Mouse (Mus musculus): ENCODE results near the gene Otud7a.

The Otud7a gene

GRCm38 (mm10) chr7:63444484-63445345 is at the start of gene Otud7a:
TSS of gene Otud7a (plus strand) at chr7:63444751.
- in situ Hi-C loops (cut with MboI; ENCODE audit: low pct_unique_long_range_greater_than_20kb in 1 of 2, low sequenced_read_pairs in 2 of 2, unreplicated experiment in 1 of 2) = no loop called here

DNA sequence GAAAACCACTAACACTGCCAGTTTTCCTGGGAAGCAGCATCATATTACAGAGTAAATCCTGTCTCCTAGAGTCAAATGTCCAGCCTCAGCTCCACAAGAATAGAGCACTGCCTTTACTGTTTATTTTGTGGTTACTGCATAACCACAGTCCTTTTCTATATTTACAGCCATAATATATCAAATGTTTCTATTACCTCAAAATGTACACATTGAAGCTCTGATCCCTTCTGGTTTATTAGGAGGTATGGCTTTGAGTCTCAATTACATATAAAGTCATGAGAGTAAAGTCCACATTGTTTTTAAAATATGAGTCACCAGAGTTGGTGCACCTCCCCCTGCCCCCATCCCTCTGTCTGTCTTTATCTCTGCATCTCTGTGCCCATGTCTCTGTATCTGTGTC is 38.6 kb upstream of the Otud7a start:
- in situ Hi-C loops (cut with MboI; ENCODE audit: low pct_unique_long_range_greater_than_20kb in 1 of 2, low sequenced_read_pairs in 2 of 2, unreplicated experiment in 1 of 2) = no loop called here

DNA sequence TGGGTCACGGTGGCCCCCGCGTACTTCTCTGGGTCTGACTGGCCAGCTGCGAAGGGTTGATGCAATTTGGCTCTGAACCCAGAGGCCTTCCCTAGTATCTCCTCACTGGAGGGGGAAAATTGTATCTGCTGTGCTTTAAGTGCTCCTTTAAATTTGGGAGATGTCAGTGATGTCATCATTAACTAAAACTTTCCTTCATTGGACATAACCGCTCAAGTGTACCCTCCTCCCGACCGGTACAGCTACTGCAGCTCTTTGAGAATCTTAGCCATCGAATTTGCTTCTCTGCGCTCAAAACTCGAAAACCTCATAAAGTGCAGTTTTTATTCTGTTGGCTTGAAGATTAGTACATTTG is 772 bp downstream of the Otud7a start:
- in situ Hi-C loops (cut with MboI; ENCODE audit: low pct_unique_long_range_greater_than_20kb in 1 of 2, low sequenced_read_pairs in 2 of 2, unreplicated experiment in 1 of 2) = no loop called here

GRCm38 (mm10) chr7:63446951-63447350 is 2.4 kb downstream of the Otud7a start:
- in situ Hi-C loops (cut with MboI; ENCODE audit: low pct_unique_long_range_greater_than_20kb in 1 of 2, low sequenced_read_pairs in 2 of 2, unreplicated experiment in 1 of 2) = no loop called here

DNA sequence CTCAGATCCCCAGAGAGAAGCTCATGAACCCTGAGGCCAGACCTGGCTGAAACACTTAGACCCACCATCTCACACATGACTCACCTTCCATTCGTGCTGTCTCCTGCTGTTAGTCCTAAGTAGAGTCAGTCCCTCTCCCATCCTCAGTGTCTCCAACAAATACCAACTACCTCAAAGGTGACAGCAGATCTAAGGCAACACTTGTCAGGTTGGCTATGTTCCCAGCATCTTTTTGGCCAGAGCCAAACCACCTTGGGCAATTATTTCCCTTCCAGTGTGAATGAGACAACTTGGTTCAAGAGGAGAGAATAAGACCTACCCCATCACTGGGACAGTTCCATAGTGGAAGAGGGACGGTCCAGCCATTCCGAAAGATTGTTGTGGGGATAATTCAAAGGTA is 10.7 kb downstream of the Otud7a start:
- in situ Hi-C loops (cut with MboI; ENCODE audit: low pct_unique_long_range_greater_than_20kb in 1 of 2, low sequenced_read_pairs in 2 of 2, unreplicated experiment in 1 of 2) = no loop called here

DNA sequence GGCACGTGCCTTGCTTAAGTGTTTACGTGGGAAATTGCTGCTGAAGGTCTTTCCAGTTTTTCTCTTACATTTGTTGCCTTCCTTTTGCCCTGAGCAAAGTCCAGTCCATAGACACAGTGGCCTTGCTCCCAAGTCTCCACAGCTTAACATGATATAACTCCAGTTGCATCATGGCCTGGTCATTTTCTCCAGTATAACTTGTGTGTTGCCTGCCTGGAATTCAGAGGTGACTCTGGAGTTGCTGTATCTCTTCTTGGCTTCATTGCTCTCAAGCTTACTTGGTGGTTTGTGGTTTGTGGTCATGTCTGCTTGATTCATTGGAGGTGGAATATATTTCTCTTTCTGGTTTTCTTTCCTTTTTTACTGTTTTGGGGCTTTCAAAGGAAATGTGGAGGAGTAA is 17.7 kb downstream of the Otud7a start:
- in situ Hi-C loops (cut with MboI; ENCODE audit: low pct_unique_long_range_greater_than_20kb in 1 of 2, low sequenced_read_pairs in 2 of 2, unreplicated experiment in 1 of 2) = no loop called here

GRCm38 (mm10) chr7:63462684-63463083 is 18.1 kb downstream of the Otud7a start:
- in situ Hi-C loops (cut with MboI; ENCODE audit: low pct_unique_long_range_greater_than_20kb in 1 of 2, low sequenced_read_pairs in 2 of 2, unreplicated experiment in 1 of 2) = no loop called here

DNA sequence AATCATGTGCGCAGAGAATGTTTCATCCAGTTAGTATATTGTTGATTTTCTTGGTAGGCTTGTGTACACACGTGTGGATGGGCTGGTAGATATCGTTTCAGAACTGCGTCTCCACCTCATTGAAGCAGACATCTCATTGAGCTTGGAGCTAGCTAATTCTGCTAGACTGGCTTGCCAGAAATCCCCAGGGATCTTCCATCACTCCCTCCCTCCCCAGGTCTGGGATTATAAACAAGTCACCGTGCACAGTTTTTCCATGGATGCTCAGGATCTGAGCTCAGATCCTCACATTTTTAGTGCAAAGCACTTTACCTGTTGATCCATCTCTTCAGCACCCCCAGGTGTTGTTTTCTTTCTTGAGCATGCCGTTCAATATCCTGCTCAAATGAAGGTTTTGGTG is 22.2 kb downstream of the Otud7a start:
- in situ Hi-C loops (cut with MboI; ENCODE audit: low pct_unique_long_range_greater_than_20kb in 1 of 2, low sequenced_read_pairs in 2 of 2, unreplicated experiment in 1 of 2) = no loop called here

- in situ Hi-C loops (cut with MboI; ENCODE audit: low pct_unique_long_range_greater_than_20kb in 1 of 2, low sequenced_read_pairs in 2 of 2, unreplicated experiment in 1 of 2) = no loop called here
Measured at GRCm38 (mm10) chr7:63468258-63468657, 23.7 kb downstream of the Otud7a start.

DNA sequence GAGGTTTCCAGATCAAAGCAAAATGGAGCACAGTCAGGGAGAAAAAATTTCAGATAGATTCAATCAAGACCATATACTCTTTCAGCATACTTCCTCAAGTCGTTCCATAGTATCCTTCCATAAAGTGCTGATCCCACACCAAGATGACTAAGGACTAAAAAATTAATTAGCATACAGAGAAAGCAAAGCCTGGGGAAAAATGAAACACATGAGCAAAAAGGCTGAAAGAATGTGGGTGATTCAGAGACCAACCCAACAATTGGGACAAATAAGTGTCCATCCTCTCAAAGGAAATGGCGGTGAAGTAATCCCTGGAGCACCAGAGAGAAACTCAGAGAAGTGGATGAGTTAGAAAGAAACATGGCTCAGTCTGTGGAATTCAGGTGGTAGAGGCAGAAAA is 38.5 kb downstream of the Otud7a start:
- in situ Hi-C loops (cut with MboI; ENCODE audit: low pct_unique_long_range_greater_than_20kb in 1 of 2, low sequenced_read_pairs in 2 of 2, unreplicated experiment in 1 of 2) = no loop called here

DNA sequence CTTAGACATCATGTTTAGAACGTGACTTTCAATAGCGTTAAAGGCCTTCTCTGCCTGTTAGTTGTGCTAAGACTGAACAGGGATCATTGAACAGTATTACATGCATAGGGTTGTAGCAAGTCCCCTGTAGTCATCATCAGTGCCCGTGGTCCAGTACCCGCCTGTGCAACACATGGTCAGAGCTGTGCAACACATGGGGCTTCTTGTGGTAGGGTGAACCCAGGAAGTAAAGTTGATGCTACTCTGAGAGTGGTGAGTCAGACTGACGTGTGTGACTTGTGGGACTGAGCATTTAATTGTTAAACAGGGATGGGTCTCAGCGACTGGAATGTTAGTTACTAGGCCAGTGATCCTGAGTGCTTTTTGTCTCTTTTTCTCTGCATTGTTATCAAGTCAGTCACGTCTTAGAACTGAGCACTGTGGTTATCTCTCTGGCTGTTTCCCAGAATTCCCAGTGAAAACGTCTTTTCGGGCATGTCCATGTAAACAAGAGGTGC is 52.5 kb downstream of the Otud7a start:
- in situ Hi-C loops (cut with MboI; ENCODE audit: low pct_unique_long_range_greater_than_20kb in 1 of 2, low sequenced_read_pairs in 2 of 2, unreplicated experiment in 1 of 2) = no loop called here

DNA sequence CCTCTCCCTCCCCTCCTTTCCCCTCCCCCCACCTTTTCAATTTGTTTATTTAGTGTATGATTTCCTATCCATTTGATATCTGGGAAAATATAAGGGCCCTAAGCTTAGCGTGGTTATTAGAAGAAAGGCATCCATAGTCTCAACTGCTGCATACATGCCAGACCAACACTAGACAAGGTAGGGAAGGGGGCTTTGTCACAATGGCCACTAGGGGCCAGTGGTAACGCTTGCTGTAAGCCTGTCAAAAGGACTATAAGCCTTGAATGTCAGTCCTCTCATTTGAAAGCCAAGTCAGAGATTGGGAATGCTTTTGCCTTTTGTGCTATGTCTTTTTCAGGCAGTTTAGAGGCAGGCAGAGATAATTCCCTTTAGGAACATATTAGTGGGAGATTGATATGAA is 59.7 kb downstream of the Otud7a start:
- in situ Hi-C loops (cut with MboI; ENCODE audit: low pct_unique_long_range_greater_than_20kb in 1 of 2, low sequenced_read_pairs in 2 of 2, unreplicated experiment in 1 of 2) = no loop called here

DNA sequence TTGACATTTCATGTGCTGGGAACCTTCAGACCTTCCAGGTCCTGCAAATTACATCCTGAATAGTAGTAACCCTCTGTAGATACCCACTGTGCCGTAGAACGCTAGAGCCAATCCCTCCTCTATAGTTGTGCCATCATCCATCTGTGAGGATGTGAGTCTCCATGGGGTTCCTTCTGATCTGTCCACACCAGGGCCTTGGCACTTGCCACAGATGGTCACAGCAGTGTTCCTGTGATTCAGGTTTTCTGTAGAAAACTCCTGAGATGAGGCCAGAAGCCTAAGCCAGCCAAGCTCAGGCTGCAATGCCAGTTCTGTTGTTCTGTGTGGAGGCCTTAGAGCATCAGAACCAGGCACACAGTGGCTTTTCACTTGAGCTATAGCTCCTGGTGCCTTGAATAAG is 63.5 kb downstream of the Otud7a start:
- in situ Hi-C loops (cut with MboI; ENCODE audit: low pct_unique_long_range_greater_than_20kb in 1 of 2, low sequenced_read_pairs in 2 of 2, unreplicated experiment in 1 of 2) = no loop called here

GRCm38 (mm10) chr7:63509825-63510224 is 65.3 kb downstream of the Otud7a start:
- in situ Hi-C loops (cut with MboI; ENCODE audit: low pct_unique_long_range_greater_than_20kb in 1 of 2, low sequenced_read_pairs in 2 of 2, unreplicated experiment in 1 of 2) = no loop called here

- in situ Hi-C loops (cut with MboI; ENCODE audit: low pct_unique_long_range_greater_than_20kb in 1 of 2, low sequenced_read_pairs in 2 of 2, unreplicated experiment in 1 of 2) = no loop called here
Measured at GRCm38 (mm10) chr7:63511458-63511857, 66.9 kb downstream of the Otud7a start.

GRCm38 (mm10) chr7:63512561-63512960 is 68.0 kb downstream of the Otud7a start:
- in situ Hi-C loops (cut with MboI; ENCODE audit: low pct_unique_long_range_greater_than_20kb in 1 of 2, low sequenced_read_pairs in 2 of 2, unreplicated experiment in 1 of 2) = no loop called here

DNA sequence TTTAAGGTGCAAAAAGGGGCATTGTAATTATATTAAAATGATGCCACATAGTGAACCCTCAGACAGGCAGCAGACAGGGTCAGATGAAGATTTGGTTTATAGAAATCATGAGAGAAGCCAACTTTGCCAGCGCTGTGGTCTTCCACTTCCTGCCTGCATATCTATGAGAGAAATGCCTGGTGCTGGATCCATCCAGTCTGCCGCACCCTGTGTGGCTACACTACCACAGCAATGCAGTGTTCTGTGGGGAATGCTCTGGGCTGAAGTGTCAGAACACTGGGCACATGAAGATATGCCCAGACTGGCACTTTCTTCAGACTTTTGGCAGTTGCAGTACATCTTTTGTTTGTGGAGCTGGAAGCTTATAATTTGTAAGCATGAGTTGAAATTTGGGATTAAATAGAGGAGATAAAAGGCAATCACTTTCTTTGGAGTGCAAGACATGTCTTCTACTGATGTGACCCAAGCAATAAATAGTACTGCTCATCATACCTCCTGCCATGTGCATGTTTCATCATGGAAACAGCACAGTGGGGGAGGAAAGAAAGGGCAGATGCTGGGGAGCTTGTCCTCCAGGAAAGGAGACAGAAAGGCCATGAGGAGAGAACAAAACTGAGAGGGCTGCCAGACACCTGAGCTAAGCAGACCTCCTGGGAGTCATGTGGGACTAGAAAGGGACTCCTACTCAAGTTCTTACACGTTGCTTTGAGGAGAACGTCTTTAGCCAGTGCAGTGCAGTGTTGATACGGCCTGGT is 71.8 kb downstream of the Otud7a start:
- in situ Hi-C loops (cut with MboI; ENCODE audit: low pct_unique_long_range_greater_than_20kb in 1 of 2, low sequenced_read_pairs in 2 of 2, unreplicated experiment in 1 of 2) = no loop called here

- in situ Hi-C loops (cut with MboI; ENCODE audit: low pct_unique_long_range_greater_than_20kb in 1 of 2, low sequenced_read_pairs in 2 of 2, unreplicated experiment in 1 of 2) = no loop called here
Measured at GRCm38 (mm10) chr7:63520299-63520698, 75.7 kb downstream of the Otud7a start.

GRCm38 (mm10) chr7:63522403-63522802 is 77.9 kb downstream of the Otud7a start:
- in situ Hi-C loops (cut with MboI; ENCODE audit: low pct_unique_long_range_greater_than_20kb in 1 of 2, low sequenced_read_pairs in 2 of 2, unreplicated experiment in 1 of 2) = no loop called here

GRCm38 (mm10) chr7:63523051-63523450 is 78.5 kb downstream of the Otud7a start:
- in situ Hi-C loops (cut with MboI; ENCODE audit: low pct_unique_long_range_greater_than_20kb in 1 of 2, low sequenced_read_pairs in 2 of 2, unreplicated experiment in 1 of 2) = no loop called here

Measured in mouse embryonic stem cell (cell line).